Mouse (Mus musculus) CH12.LX (cell line): ENCODE measurements at regions not wholly inside any gene's neighbourhood (a gene's known extent, or its start where the extent isn't known, plus 50 kb on each side); places are given as distances from the start of the nearest gene placed in this dataset.

Source experiments
- DNase-seq: peaks from one replicate; pipeline ENCODE4 v3.0.0-alpha.2; 2013; ENCODE audit errors: extremely low read depth
- H3K27ac ChIP-seq: 2 replicates; pipeline ENCODE4 v1.5.1; 2012; ENCODE audit warnings: low read depth, mild to moderate bottlenecking, control low read depth, moderate library complexity; ENCODE audit not compliant: insufficient read depth
- H3K27me3 ChIP-seq: replicated peaks from 2 replicates; pipeline ENCODE3; 2012; ENCODE audit warnings: inconsistent platforms
- H3K36me3 ChIP-seq, 2 experiments: replicated peaks in 1 of 2; 2 replicates each; pipeline versions ENCODE3 to v1.6.1; 2012; ENCODE audit warnings: inconsistent platforms in 1 of 2, low read length in 1 of 2, mild to moderate bottlenecking in 1 of 2, mixed read lengths in 1 of 2, moderate library complexity in 1 of 2; ENCODE audit not compliant: control insufficient read depth in 1 of 2, insufficient read depth in 1 of 2
- H3K4me1 ChIP-seq, 2 experiments: 2 replicates each; pipeline ENCODE4 v1.6.1; 2012; ENCODE audit warnings: inconsistent platforms in 1 of 2, moderate library complexity in 1 of 2; ENCODE audit not compliant: insufficient read depth in 2 of 2, control insufficient read depth in 1 of 2
- H3K4me2 ChIP-seq: 2 replicates; pipeline ENCODE4 v1.6.1; 2012; ENCODE audit warnings: low read depth, mild to moderate bottlenecking, control low read depth; ENCODE audit not compliant: poor library complexity, insufficient read depth, severe bottlenecking
- H3K4me3 ChIP-seq, 3 experiments: fragments of 150-350 bp in 1 of 3; sonication (generic) in 1 of 3; replicated peaks in 1 of 3; 2 replicates each; pipeline versions ENCODE3 to v1.5.1; 2011 to 2012; ENCODE audit warnings: low read depth in 2 of 3, low read length in 2 of 3, mild to moderate bottlenecking in 2 of 3, moderate library complexity in 2 of 3, control low read depth in 1 of 3, improper control_type of control experiment in 1 of 3, inconsistent platforms in 1 of 3, mixed read lengths in 1 of 3; ENCODE audit not compliant: poor library complexity in 1 of 3
- H3K79me2 ChIP-seq: replicated peaks from 2 replicates; pipeline ENCODE4 v1.6.1; 2012; ENCODE audit warnings: mild to moderate bottlenecking, moderate library complexity; ENCODE audit not compliant: control insufficient read depth, poor library complexity, insufficient read depth, severe bottlenecking; ENCODE audit errors: extremely low read depth
- H3K9ac ChIP-seq: 2 replicates; pipeline ENCODE4 v1.6.1; 2012; ENCODE audit warnings: low read depth, mild to moderate bottlenecking, control low read depth, moderate library complexity; ENCODE audit not compliant: insufficient read depth
- H3K9me3 ChIP-seq: replicated peaks from 2 replicates; pipeline ENCODE3; 2012; ENCODE audit warnings: low read length, inconsistent platforms, mixed read lengths
- ETS1 ChIP-seq: conservative IDR thresholded peaks from 2 replicates; pipeline ENCODE4 v1.6.1; 2012; ENCODE audit warnings: low read depth, mild to moderate bottlenecking, inconsistent platforms, low read length, improper control_type of control experiment, moderate library complexity
- JUN ChIP-seq: IDR thresholded peaks from 2 replicates; pipeline ENCODE4 v1.6.1; 2011; ENCODE audit warnings: low read depth, mild to moderate bottlenecking, low read length, improper control_type of control experiment, moderate library complexity; ENCODE audit not compliant: insufficient read depth
- JUND ChIP-seq: conservative IDR thresholded peaks from 2 replicates; pipeline ENCODE4 v1.6.1; 2011; ENCODE audit warnings: low read depth, low read length, improper control_type of control experiment
- KAT2A ChIP-seq: IDR thresholded peaks from 2 replicates; pipeline ENCODE4 v1.6.1; 2012; ENCODE audit warnings: low read length, improper control_type of control experiment, inconsistent platforms; ENCODE audit not compliant: insufficient replicate concordance
- SMC3 ChIP-seq: IDR thresholded peaks from 2 replicates; pipeline ENCODE4 v1.6.1; 2011; ENCODE audit warnings: low read depth, low read length, improper control_type of control experiment
- USF1 ChIP-seq: IDR thresholded peaks from 2 replicates; pipeline ENCODE4 v1.6.1; 2014; ENCODE audit warnings: low read depth, mild to moderate bottlenecking, inconsistent platforms, low read length, improper control_type of control experiment
- ZNF384 ChIP-seq: IDR thresholded peaks from 2 replicates; pipeline ENCODE4 v1.6.1; 2012; ENCODE audit warnings: low read depth, low read length, improper control_type of control experiment, inconsistent platforms
- dilution Hi-C: fragments of 300-500 bp; cut with MboI; formaldehyde crosslinking; loops from 2 replicates; pipeline ENCODE4 v1.14.3; 2020; ENCODE audit warnings: low sequenced_read_pairs; ENCODE audit not compliant: extremely low pct_unique_long_range_greater_than_20kb, extremely low pct_ligation_motif_present
- in situ Hi-C: fragments of 300-500 bp; cut with MboI; formaldehyde crosslinking; loops from 3 replicates; pipeline ENCODE4 v1.14.3; 2019; ENCODE audit warnings: low sequenced_read_pairs, low pct_ligation_motif_present, low pct_unique_long_range_greater_than_20kb, mixed read lengths

DNA sequence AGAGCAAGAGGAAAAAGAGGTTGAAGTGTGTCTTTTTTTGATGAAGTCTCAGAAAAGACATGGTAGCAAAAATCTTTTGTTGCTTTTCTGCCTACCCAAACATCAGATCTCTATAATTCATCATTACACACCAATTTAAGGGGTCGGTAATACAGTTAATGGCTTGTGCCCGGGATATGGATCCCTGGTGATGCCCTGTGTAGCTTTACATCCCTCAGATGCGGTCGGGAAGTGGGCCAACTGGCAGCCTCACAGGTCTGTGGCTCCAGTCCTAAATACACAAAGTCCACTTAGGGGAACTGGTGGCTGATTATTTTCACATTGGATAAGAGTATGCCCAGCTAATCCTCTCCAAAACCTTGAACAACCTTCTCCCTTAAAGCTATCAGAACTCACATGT lies 258.4 kb upstream of the Apob start:
- TF ChIP-seq ZNF384 (no peak), ETS1 (no peak)
- no peak for DNase-seq
- no peaks in the 10 kb centered on the region for H3K79me2 ChIP-seq
- dilution Hi-C loops: no loop called here
- in situ Hi-C loops: no loop called here
- no peak overlapping the region for H3K27ac ChIP-seq
- H3K9me3 ChIP-seq: no peaks in the 10 kb centered on the region
- H3K4me2 ChIP-seq: no peak overlapping the region
- no peaks in the 10 kb centered on the region for H3K4me1 ChIP-seq
- H3K4me3 ChIP-seq: no peak overlapping the region
- H3K9ac ChIP-seq: no peak overlapping the region
- H3K27me3 ChIP-seq: no peaks in the 10 kb centered on the region
- H3K36me3 ChIP-seq: no peaks in the 10 kb centered on the region

DNA sequence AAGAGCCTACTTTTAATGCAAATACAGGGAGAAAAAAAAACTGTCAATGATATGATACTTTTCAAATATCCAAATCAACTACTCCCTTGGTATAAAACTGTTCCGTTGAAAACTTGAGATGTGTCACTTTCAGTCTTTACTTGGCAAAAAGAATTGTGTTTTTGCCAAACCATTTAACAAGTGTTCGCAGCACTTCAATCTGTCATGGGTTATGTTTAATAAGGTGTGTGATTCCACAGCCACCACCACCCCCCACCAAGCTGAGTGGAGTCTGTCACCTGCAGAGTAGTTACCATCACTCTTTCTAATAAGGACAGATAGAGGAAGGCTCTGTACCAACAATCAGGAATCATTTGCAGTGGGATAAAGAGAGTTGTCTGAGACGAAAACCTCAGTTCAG lies 252.5 kb upstream of the Apob start:
- Histone ChIP-seq H3K27me3 (no peaks in the 10 kb centered on the region), H3K9me3 (no peaks in the 10 kb centered on the region), H3K79me2 (no peaks in the 10 kb centered on the region), H3K4me3 (no peak overlapping the region), H3K4me1 (no peaks in the 10 kb centered on the region), H3K4me2 (no peak overlapping the region), H3K9ac (no peak overlapping the region), H3K36me3 (no peaks in the 10 kb centered on the region), H3K27ac (no peak overlapping the region)
- TF ChIP-seq JUN: no peak
- no peak for TF ChIP-seq KAT2A
- no peak for TF ChIP-seq USF1
- no peak for TF ChIP-seq SMC3
- dilution Hi-C loops: no loop called here
- no peak for DNase-seq
- in situ Hi-C loops: no loop called here

- Histone ChIP-seq H3K27ac (no peak overlapping the region), H3K4me3 (no peak overlapping the region), H3K9ac (no peak overlapping the region), H3K36me3 (no peaks in the 10 kb centered on the region), H3K79me2 (no peaks in the 10 kb centered on the region), H3K9me3 (no peaks in the 10 kb centered on the region), H3K27me3 (no peaks in the 10 kb centered on the region), H3K4me2 (no peak overlapping the region), H3K4me1 (peaks cover 0 to 3% of the 10 kb centered on the region in 2 experiments; a peak in 1 of 4 replicates)
- in situ Hi-C loops (no loop called here), dilution Hi-C loops (no loop called here)
- no peak for DNase-seq
- TF ChIP-seq JUND: no peak
- no peak for TF ChIP-seq SMC3
- no peak for TF ChIP-seq USF1
Observed at GRCm38 (mm10) chr12:7738020-7738419, 239.4 kb upstream of the Apob start.
